9 mouse cellular contexts compared by ENCODE assay signal in genomic region chr4:45654019-45654803, GRCm38 (mm10).
DNase-seq lines count a peak whose midpoint lies in the region; ATAC-seq and TF ChIP-seq lines count a peak whose summit lies in the region.
"Had no signal": no experiment of that assay in that cellular context is flagged by ENCODE, and none has a peak within 500 bp of the region (broad histone marks: within the 10 kb centered on the region; RNA-seq: fewer than 3 reads in every experiment).

No protein-coding gene starts in this region.

- H3K9ac ChIP-seq in forebrain, embryonic 11.5 days (ENCODE audit: low read length), result no peak overlapping the region
- no peak overlapping the region for H3K9ac ChIP-seq in liver, embryonic 12.5 days

- TF ChIP-seq CTCF in thymus, adult 2 months (IDR thresholded peaks at IDR 0.05; ENCODE audit: borderline replicate concordance, control insufficient read depth, extremely low read depth, insufficient read depth, low read length, poor library complexity), result no peak

- H3K9me3 ChIP-seq in forebrain, embryonic 11.5 days (ENCODE audit: control insufficient read depth, low read length), result no peaks in the 10 kb centered on the region
- no peaks in the 10 kb centered on the region for H3K9me3 ChIP-seq in liver, embryonic 12.5 days (replicated peaks)

- H3K36me3 ChIP-seq in forebrain, embryonic 11.5 days (ENCODE audit: control insufficient read depth, insufficient read depth, low read length), result no peaks in the 10 kb centered on the region
- no peaks in the 10 kb centered on the region for H3K36me3 ChIP-seq in liver, embryonic 12.5 days
- H3K36me3 ChIP-seq in thymus, adult 2 months (ENCODE audit: control insufficient read depth, insufficient read depth, low read length), result no peaks in the 10 kb centered on the region

- peak; percentile 16 to 24 for DNase-seq in kidney, postnatal 4 days
- DNase-seq in kidney, postnatal 14 days, result no peak
- peak; percentile 72 for DNase-seq in forebrain, embryonic 11.5 days (ENCODE audit: low spot score)
- DNase-seq in thymus, adult 2 months, result peak; percentile 11
- DNase-seq in left cerebral cortex, adult 11 months (ENCODE audit: low spot score), result no peak
- DNase-seq in right cerebral cortex, adult 18-20 months, result no peak

- peaks cover 12% of the 10 kb centered on the region for H3K4me1 ChIP-seq in forebrain, embryonic 11.5 days (replicated peaks; ENCODE audit: control insufficient read depth, insufficient read depth, low read length)
- H3K4me1 ChIP-seq in liver, embryonic 12.5 days, result no peaks in the 10 kb centered on the region; the same call in 1 of the 2 replicates
- H3K4me1 ChIP-seq in thymus, adult 2 months (replicated peaks; ENCODE audit: control insufficient read depth, insufficient read depth, low read length), result peaks cover 10% of the 10 kb centered on the region

- H3K4me3 ChIP-seq in forebrain, embryonic 11.5 days (ENCODE audit: low read depth, low read length), result no peak overlapping the region
- no peak overlapping the region for H3K4me3 ChIP-seq in liver, embryonic 12.5 days
- H3K4me3 ChIP-seq in thymus, adult 2 months (ENCODE audit: control insufficient read depth, insufficient read depth, low read length), result no peak overlapping the region

- no peaks in the 10 kb centered on the region for H3K27me3 ChIP-seq in forebrain, embryonic 11.5 days (ENCODE audit: control insufficient read depth, insufficient read depth, low read length)
- H3K27me3 ChIP-seq in liver, embryonic 12.5 days (replicated peaks), result peaks cover 8% of the 10 kb centered on the region
- H3K27me3 ChIP-seq in thymus, adult 2 months (ENCODE audit: control insufficient read depth, insufficient read depth, low read length), result no peaks in the 10 kb centered on the region

- H3K4me2 ChIP-seq in forebrain, embryonic 11.5 days (ENCODE audit: low read depth, low read length, severe bottlenecking), result peak overlapping the region; percentile 38; the same call in 1 of the 2 replicates
- 0 out of 2 replicates have a peak overlapping the region, but pooled peaks have one; percentile 2 for H3K4me2 ChIP-seq in liver, embryonic 12.5 days

- 1% methylated on average over 14 of the region's 14 CpGs for WGBS in forebrain, embryonic 11.5 days
- 7% methylated on average over 14 of the region's 14 CpGs for WGBS in liver, embryonic 12.5 days (ENCODE audit: insufficient replicate concordance)
- 39% methylated on average over 14 of the region's 14 CpGs for WGBS in thymus, adult 2 months

- peak overlapping the region; percentile 70 for H3K27ac ChIP-seq in forebrain, embryonic 11.5 days (ENCODE audit: low read depth, low read length)
- no peak overlapping the region for H3K27ac ChIP-seq in liver, embryonic 12.5 days
- H3K27ac ChIP-seq in thymus, adult 2 months (ENCODE audit: control insufficient read depth, insufficient read depth, low read length), result no peak overlapping the region

- ATAC-seq in forebrain, embryonic 11.5 days (replicated peaks; ENCODE audit: low FRiP score), result peak; percentile 82
- no peak for ATAC-seq in liver, embryonic 12.5 days
- no peak for ATAC-seq in cerebellum, adult (ENCODE audit: insufficient number of reproducible peaks, low FRiP score, low TSS enrichment)
- ATAC-seq: Patski had no signal

- no peak for TF ChIP-seq POLR2A in thymus, adult 2 months (IDR thresholded peaks at IDR 0.05; ENCODE audit: control insufficient read depth, extremely low read depth, insufficient read depth, low read length, poor library complexity)

Comparison
In these comparisons a context has a peak if more than half of its experiments do, and no peak if none do; other contexts are left out.
1. DNase-seq: peak in kidney, postnatal 4 days (2 of 2), forebrain, embryonic 11.5 days (single experiment) and thymus, adult 2 months (single experiment); none in kidney, postnatal 14 days (single experiment), left cerebral cortex, adult 11 months (single experiment) and right cerebral cortex, adult 18-20 months (single experiment).